Mouse (Mus musculus) MEL-GATA-1-ER (cell line): ENCODE measurements around the gene Elfn2.
A peak's percentile ranks its signal among the peaks of the same experiment; 100 is the strongest.

ENCODE experiments used
- DNase-seq: peaks from one replicate; pipeline ENCODE4 v3.0.0-alpha.2; 2012; ENCODE audit warnings: low read depth; ENCODE audit errors: extremely low read depth

Elfn2 gene

DNA sequence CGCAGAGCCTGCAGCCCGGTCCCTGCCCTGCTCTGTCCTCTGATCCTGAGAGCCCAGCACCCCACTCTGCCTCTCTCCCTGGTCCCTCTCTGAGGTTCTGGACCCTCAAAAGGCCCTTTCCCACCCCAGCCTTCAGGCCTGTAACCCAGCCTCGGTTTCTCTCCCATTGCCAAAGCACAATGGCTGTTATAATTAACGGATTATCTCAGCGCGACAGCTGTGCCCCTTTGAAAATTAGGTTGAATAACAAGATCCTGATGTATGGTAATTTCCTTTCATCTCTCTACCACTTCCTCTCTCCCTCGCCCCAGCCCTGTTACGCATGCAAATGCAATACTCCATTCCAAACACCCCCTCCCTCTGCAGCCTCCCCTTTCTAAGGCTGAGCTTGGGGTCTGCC, 35.1 kb downstream of the Elfn2 start:
- DNase-seq: no peak

DNA sequence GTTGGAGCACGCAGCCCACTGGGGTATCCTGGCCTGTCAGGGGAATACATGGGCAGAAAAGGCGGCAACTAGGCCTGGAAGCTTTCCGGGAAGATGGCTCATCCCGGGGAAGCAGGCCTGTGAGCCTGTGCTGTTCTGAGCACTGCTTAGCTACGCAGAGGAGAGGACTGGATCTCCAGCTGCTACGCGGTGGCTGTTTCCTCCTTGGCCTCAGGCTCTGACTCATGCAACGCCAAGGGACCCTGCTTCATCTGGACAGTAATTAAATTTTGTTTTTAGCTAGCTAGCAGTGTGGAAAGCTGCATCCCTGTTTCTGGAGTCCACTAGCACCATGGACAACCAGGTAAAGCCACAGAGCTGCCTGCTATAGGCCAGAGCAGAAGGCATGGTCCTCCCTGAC, 36.8 kb downstream of the Elfn2 start:
- DNase-seq: no peak

DNA sequence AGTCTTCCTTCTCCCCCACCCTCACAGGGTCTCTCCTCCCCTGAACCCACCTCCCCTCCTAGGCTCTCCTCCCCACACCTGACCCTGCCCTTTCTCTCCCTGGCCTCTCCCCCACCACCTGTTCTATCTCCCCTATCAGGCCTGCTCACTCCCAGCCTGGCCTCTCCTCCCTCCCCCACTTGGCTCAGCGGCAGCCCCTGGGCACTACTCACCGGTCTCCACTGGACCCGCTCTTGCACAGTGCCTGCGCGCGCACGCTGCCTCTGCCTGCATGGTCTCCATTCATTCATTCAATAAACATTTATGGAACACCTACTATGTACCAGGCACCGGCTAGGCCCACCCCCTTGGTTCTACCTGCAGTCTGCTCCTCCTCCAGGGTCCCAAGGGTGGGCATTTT, 37.3 kb downstream of the Elfn2 start:
- no peak for DNase-seq

DNA sequence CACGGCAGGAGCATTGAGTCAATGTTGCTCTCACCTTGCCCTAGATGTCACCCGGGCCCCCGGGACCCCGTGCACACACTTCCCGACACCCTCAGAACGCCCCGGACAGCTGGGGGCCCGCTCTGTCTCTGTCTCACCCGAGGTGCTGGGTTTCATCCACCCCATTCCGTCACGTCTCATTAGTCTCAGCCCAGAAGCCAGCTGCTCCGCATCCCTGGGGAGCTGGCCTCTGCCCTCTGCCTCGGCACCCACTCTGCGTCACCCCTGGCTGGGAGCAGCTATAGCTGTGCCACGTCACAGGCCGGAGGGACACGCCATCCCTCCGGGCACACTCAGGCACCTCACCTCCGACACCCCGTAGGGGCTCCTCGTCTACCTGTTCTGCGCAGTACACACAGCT, 38.3 kb downstream of the Elfn2 start:
- DNase-seq: no peak

DNA sequence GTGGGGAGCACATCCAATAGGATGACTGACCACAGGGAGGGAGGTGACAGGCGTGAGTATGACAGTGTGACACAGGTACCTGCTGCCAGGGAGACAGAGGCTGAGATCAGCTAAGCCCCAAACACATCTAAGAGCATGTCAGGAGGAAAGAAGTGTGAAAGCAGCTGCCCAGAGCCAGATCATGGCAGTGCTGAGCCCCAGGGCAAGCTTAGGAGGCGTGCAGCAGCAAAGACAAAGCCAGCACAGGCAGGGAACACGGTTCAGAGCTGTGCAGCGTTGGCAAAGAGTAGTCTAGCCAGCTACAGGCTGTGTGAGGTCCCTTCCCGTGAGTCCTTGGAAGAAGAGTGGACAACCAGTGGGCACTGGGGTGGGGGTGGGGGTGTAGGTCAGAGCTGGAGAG, 40.9 kb downstream of the Elfn2 start:
- DNase-seq: no peak

DNA sequence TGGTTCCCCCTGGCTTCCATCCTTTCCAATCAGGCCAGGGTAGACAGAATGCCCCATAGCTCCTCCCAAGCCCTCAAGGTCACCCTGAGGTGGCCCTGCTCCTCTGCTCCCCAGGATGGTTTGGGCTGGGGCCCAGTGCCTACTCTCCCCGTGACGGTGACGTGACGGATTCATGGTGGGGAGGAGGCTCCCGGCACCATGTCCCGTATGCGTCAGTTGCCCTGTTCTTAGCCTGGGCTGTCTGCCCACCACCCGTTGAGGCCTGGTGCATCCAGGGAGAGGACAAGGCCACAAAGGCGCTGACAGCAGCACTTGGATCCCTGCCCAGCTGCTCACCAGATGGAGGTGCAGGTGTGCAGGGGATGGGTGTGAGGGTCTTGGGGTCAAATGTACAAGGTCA, 41.6 kb downstream of the Elfn2 start:
- no peak for DNase-seq

DNA sequence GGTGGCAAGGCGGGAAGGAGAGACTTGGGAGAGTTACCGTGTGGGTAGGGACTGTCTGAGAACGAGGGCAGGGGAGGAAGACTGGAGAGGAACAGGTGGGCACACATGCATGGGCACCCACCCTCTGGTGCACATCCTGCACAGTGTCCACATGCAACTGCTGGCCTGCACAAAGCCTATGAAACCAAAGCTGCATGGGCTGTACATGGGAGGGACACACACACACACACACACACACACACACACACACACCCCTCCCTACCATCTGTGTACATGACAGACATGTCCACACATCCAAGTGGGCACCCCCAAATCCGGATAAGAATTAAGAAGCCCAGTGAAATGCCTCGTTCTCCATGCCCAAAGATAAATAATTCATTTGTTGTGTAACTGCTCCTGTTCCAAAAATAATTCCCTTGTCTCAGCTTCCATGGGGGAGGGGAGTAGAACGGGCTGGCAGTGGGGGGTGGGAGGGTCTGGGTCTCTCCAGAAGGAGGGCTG, 43.6 kb downstream of the Elfn2 start:
- no peak for DNase-seq

DNA sequence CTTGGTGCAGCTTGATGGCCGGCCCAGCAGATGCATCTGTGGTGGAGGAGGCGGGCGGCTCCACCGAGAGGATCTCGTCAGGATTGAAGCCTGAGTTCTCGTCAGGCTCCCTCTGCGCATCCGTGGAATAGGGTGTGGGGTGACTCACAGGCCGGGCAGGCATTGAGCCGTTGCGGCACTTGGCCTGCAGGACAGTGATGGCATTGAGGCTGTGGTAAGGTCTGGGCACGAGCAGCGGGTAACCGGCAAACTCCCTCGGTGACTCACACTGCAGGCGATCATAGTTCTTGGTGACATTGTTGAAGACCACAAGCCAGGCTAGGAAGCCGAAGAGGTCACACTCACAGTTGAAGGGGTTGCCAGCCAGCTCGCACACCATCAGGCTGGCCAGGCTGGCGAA, 45.1 kb downstream of the Elfn2 start:
- DNase-seq: no peak

DNA sequence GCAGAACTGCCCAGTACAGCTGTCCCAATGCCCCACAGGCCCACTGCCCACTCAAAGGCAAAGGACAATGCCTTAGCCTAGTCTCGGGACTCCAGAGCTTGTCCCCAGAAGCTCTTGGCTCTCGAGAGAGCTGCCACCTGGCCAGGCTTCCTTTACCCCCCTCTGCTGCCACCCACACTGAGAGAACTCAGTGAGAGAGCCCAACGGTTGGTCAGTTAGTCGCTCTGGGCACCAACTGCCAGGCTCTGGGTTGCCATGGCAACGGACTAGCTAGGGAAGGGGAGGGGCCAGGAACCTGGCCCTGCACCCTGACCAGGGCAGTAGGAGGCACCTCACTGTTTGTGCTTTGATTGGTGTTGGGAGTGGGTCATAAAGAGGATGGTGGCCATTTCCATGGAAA, 48.2 kb downstream of the Elfn2 start:
- DNase-seq: no peak

DNA sequence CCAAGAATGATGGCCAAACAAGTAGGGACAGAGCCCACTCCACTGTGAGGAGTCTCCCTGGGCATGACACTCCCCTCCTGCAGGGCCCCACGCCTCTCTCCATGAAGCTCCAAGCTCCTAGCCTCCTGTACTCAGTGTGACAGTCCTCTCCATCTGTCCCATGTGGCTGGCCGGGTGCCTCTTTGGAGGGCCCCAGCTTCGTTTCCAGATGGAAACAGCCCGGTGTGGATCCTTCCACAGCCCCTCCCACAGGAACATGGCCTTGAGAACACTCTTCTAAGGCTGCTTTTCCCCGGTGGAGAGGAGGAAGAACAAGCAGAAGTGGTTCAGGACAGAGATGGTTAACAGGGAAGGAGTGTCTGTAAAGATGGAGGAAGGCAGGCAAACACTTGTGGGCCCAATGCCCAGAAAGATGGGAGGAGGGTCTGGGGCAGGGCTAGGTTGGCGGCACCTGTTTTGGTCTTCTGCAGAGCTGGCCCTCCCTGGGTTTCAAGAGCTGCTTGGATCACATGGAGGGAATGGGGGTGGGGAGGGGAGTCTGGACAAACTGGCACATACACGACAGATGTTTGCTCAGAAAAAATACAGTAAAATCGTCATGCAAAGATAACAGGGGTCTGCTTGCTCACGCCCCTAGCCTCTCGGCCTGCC, 49.2 kb downstream of the Elfn2 start:
- DNase-seq: no peak

DNA sequence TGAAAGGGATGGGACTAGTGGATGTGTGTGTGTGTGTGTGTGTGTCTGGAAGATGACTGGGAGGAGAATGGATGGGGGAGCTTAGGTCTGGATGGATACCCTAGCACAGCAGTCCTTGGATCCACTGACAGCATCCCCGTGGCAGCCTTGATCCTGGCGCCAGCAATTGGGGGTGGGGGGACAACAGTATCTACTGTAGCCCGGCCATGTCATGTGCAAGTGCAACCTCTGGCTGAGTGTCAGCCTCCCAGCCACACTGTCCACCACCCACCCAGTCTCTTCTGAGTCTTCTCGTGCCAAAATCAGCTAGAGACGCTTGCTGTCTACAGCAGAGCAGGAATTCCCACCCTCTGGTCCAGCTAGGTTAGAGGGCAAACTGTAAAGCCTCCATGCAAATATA, 54.3 kb downstream of the Elfn2 start:
- DNase-seq: no peak

DNA sequence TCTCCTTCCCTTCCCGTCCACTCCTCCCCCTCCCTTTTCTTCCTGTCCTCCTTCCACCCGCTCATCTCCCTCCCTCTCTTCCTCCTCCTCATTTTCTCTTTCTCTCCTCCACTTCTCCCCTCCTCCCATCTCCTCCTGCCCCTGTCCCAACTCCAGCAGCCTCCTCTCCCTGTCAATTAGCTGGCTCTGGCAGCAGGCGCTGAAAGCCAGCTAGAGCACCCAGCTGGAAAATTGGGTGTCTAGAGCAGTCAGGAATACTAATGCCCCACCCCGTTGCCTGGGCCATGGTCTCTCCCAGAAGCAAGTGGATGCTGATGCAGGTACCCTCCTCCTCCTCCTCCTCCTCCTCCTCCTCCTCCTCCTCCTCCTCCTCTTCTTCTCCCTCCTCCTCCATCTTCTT, 67.4 kb downstream of the Elfn2 start:
- DNase-seq: no peak

DNA sequence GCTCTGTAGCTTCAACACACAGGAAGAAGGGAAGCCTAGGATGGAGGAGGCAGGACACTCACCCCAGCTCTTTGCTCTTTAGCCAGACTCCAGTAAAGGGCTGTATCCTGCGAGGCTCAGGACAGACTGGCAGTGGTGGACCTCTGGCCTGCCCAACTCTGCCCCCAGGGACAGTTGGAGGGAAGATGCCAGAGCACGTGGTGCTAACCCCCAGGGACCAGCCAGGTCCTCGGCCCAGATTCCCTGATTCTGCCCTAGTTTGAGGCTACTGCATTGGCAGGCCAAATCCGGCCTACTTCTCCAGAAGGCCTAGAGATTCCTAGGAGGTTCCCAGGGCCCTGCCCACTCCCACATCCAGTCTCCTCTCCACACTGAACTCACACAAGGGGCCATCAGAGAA, 70.8 kb downstream of the Elfn2 start:
- DNase-seq: no peak

DNA sequence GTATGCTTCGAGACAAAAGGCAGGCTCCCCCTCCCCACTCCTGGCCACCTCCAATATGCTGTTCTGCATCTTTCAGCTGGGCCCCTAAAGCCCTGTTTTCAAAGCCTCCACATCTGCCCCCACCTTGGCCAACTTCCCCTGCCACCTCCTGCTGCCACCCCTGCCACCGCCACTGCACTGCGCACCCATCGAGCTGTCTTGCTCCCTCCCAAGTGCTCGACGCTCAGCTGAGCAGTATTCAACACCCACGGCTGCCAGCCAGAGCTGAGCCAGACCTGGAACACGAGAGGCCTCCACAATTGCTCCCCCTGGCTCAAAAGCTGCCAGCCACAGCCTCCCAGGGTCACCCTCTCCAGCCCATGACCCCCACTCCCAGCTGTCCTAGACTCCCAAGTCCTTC, 74.0 kb downstream of the Elfn2 start:
- DNase-seq: no peak

DNA sequence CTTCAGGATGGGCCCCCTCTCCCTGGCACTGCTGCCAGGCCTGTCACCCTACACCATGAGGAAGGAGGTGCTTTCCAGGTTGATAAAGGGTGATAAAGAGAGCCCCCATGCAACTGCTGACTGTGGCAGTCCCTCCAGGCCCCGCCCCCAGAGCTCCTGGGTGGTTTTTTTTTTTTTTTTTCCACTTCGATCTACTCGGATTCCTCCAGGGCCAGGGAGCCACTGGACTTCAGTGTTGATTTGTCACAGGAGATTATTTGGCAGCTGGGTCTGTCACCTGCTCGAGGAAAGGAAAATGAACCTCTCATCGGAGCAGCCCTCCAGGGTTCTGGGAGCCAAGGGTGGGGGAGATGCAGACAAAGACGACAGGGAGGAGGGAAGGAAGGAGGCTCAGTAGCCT, 74.9 kb downstream of the Elfn2 start:
- no peak for DNase-seq

DNA sequence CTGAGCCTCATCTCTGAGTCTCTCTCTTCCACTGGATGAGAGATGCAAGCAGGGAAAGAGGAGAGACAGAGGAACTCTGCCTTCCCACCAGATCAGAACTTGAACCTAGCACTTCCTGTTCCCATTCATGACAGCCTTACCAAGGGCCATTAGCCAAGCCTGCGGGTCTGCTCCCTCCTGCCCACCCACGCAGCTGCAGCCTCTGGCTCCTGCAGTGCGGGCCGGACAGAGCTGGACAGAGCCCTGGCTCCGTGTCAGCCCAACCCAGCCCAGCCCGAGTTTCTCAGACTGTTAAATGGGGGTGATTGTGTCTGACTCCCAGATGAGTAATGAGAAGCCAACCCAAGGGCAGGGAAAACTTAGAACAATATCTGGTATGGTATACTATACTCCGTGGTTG, 83.3 kb downstream of the Elfn2 start:
- DNase-seq: no peak

DNA sequence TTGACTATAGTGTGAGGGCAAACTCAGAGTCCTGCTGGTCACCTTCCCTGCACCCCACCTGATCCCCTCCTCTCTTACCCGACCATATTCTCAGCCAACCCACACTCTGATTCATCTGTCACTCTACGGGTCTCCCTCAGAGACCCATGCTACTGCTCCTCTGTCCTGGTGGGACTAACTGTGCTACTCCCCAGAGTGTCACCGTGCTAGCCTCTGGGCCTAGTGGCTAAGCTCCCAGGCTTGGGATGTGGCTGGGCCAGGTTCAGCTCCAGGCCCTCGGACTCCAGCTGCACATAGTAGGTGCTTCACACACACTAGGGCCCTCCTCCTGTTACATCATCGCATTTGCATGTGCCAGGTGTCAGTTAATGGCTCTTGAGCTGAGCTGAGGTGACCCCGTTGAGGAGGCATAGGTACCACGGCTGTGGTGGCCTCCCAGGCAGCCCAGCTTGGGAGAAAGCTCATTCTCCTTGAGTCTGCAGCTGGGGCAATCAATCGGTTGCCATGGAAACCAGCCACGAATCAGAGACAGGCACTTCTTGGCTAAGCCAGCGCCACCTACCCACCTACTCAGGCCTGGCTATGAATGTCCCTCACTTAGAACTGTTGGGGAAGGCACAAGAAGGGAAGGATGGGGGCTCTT, 84.4 kb downstream of the Elfn2 start:
- no peak for DNase-seq

DNA sequence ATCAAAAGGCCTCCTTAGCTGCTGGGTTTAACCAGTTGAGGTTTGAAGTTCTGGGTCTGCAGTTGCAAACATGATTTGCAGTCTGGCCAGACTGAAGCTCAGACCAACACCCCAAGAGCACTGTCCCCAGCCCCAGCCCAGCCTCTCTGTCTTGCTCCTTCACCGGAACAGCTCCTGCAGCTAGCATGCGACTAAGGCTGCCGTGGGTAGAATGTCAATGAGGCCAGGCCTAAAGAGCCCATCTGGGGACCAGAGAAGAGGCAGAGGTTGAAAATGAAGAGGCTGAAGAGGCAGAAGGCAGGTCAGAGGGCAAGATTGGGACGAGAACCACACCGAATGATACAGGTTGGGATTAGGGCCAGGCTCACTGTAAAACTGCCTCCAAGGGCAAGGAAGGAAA, 85.2 kb downstream of the Elfn2 start:
- no peak for DNase-seq

DNA sequence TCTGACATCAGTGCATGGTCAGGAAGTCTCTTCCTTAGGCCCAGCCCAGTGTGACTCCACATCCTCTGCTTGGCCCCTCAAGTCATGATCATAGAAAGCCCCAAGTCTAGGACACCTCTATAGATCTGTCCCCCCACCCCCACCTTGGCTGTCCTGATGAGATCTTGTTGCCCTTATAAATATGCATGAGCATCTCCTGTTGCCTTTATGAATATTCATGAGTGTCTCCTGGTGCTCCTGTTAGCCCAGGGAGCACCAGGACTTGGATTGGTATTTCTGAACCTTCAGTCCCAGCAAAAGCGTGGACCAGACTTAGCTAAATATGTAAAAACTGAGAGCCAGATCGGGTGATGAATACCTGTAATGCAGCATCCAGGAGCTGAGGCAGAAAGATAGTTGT, 86.2 kb downstream of the Elfn2 start:
- no peak for DNase-seq

DNA sequence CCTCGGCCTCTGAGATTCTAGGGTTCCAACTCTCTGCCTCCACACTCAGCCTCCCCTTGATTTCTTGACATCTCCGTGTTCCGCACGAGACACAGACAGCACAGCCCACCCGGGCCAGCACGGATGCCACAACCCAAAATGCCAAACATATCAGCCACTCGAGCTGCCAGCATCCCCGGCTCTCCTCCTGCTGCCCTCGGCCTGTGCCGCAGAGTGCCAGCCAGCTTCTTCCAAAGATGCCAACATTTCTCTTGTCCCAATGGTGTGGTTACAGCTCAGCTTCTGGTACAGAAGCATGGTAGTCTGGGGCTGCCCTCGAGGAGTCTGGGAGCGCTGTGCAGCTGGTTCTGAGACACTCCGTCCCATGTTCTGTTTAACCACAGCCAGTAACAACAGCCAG, 92.3 kb downstream of the Elfn2 start:
- no peak for DNase-seq

DNA sequence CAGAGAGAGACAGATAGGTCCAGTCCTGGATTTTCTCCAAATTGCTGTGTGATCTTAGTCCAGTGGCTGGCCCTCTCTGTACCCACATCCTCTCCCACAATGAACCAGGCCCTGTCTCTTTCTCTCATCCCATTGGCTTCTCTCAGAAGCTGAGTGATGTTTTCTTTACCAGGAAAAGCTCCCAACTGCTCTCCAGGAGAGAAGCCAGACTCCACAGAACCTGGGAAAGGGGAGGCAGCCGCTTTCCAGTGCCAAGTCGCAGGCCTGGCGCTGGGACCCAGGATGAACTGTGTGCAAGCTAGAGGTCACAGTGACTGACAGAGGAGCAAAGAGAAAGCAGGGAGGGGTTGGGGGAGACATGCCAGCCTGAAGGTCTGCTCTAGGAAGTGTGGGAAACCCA, 93.6 kb downstream of the Elfn2 start:
- no peak for DNase-seq

DNA sequence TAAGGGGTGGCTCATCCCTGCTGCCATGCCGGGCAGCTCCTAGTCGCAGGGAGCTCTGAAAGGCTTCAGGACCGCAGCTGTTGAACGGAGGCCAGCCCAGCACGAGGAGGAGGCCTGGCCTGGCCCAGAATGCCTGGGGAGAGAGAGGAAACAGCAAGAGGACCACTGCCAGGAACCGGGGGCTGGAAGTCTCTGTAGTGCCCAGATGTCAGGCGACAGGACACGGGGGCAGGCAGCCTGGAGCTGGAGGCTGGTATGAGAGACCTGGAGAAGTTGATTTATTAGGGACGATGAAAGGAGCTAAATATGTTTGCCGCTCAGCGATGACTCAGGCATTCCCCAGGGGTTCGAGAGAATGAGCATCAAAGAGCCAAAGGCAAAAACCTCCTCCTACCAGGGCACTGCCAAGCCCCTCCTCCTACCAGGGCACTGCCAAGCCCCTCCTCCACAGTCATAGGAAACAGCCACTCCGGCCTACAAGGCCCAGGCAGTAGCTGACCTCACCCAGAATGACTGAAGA, 94.1 kb downstream of the Elfn2 start:
- no peak for DNase-seq

DNA sequence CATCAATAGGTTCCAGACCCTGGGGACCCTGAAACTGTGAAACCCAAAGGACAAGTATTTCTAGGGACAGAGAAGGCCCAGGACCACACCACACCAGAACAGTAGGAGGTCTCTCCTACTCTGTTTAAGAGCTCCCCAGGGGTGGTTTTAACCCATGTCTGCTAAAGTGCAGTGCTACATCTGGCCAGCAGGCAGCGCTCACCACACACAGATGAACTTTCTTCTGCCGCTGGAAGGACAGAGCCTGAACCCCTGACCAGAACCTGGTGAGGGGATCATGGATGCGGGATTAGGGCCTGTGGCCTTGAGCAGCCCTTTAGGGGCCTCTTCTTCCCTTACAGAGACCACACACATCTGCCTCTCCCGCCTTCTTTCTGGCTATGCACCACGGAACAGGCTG, 95.1 kb downstream of the Elfn2 start:
- peak; percentile 16 for DNase-seq
